Mouse (Mus musculus) mature B cell (primary cell): ENCODE data around the gene Smg6.

Experiments used
- in situ Hi-C: fragments of 300-500 bp; cut with MboI; formaldehyde crosslinking; loops from 2 replicates; pipeline ENCODE4 v1.14.3; 2019

The Smg6 gene

DNA sequence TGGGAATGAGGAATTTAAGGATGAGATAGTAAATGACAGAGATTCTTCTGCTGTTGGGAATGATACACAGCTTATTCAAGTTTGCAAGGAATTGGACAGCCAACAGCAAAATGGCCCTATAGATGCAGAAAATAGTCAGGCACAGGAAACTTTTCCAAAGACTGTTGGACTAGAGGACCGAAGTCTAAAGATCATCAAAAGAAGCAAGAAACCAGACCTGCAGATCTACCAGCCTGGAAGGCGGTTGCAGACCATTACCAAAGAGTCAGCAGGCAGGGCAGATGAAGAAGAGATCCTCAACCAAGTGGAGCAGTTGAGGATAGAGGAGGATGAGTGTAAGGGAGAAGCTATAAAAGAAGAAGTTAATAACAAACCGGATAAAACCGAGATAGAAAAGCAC lies 3.5 kb downstream of the Smg6 start:
- in situ Hi-C loops, result no loop called here

DNA sequence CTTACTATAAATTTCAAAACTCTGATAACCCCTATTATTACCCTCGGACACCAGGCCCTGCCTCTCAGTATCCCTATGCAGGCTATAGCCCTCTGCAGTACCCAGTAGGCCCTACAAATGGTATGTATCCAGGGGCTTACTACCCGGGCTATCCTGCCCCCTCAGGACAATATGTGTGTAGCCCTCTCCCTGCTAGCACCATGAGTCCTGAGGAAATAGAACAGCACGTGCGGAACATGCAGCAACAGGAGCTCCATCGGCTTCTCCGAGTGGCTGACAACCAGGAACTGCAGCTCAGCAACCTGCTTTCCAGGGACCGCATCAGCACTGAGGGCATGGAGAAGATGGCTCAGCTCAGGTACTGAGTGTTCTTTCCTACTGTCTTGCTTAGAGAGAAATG lies 4.8 kb downstream of the Smg6 start:
- in situ Hi-C loops, result no loop called here

DNA sequence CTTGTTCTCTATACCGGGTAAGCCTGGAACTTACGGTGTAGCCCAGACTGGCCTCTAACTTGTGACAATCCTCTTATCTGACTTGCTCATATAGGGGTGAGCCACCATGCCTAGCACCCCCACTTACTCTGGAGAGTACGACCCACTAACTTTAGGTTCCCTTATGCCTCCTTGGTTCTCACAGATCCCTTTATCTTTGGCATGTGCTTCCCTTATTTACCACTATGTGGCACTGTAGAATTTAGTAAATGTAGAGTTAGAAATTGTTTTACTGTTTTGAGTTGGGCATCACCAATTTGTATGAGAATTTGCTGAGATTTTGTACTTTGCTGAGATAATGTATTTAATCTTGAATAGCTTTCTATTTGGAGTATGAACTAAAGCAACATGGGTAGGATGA lies 20.7 kb downstream of the Smg6 start:
- in situ Hi-C loops, result no loop called here

DNA sequence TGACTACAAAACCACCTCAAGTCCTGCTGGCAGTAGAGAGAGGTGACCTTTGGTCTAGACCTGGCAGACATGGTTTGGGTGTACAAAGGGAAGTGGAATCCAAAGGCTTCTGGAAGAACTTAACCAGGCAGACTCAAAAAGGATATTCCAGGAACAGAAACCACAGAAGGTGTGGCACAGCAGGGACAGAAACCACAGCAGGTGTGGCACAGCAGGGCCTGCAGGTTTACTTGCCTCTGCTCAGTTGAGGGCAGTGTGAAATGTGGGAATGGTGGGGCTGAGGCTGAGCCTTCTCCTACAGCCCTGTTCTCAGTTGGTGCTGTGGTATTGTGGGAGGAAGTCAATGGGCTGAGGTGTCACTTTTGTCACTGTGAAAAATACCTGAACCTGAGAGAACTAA lies 29.3 kb downstream of the Smg6 start:
- in situ Hi-C loops, result no loop called here

DNA sequence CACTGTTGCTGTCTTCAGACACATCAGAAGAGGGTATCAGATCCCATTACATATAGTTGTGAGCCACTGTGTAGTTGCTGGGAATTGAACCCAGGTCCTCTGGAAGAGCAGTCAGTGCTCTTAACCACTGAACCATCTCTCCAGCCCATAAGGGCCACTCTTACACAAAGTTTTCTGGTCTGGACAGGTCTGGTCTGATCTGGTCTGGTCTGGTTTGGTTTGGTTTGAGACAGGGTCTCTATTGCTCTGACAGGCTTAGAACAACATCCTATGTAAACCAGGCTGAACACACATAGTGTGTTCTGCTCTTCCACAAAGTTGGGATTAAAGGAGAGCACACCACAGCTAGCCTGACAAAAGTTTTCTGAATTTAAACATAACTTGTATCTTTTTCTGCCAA lies 30.4 kb downstream of the Smg6 start:
- in situ Hi-C loops, result no loop called here

DNA sequence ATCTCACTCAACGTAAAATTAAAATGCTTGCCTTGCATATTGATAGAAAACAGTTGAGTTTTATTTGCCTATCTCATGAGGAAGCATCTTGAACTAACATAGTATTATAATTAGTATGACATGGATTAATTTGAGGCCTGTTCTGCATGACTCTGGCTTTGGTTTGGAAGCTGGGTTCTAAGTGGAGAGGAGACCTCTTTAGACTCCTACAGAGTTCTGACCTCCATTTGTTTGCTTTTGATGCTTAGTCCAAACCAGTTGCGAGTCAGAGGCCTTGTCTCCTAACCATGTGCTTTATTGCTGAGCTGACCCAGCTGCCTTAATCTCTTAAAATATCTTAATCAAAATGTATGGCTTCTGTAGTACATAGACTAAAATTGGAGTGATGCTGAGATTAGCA lies 32.0 kb downstream of the Smg6 start:
- in situ Hi-C loops, result no loop called here

DNA sequence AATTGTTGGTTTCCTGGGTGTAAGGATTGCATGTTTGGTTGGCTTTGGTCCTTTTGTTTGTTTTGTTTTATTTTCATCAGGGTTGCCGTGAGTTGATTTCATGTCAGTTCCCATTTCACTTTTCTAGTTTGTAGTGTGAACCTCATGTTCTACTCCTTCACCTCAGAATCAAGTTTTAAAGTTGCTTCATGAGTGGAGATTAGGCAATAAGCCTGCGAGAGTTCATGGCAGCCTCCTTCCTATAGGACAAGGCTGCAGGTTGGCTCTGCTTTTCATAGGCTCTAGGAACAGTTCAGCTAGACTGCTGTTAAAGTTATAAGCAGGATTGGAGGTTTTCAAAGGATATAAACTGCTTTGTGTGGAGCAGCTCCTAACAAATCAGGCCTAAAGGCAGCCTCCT lies 33.9 kb downstream of the Smg6 start:
- in situ Hi-C loops, result no loop called here

DNA sequence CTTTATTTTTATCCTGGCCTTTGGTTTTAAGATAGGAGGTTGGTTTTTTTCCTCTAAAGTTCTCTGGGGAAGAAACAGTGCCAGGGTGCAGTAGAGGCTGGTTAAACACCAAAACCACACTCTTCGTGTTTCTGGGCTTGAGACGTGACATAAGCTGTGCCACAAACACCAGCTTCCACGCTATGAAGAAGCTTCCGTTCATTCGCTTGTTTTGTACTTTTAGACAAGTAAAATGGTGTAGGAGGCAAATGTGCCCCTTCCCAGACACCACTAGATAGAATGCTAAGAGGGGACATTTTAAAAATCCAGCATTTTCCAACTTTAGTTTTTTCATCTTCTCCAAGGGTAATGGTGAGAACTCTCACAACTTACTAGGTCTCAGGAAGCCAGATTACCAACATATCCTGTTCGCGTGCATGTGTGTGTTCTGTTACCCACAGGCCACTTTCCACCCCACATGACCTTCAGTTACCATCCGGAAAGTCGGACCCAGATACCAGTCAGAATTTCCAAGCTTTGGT lies 34.5 kb downstream of the Smg6 start:
- in situ Hi-C loops, result no loop called here

DNA sequence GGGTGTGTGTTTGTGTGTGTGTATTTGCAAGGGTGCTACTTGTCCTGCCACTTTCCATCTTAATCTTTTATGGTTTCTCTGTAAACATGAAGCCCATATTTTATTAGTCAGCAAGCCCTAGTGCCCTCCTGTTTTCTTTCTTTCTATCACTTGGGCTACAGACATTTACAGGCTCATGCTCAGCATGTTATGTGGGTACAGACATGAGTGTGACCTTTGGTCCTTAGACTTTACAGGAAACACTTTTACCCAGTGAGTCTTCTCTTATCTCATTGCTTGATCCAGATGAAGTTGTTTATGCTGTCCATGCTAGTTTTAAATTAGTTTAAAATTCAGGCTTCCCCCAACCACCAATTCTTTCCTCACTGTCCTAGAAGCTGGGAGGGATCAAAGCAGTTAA lies 36.3 kb downstream of the Smg6 start:
- in situ Hi-C loops, result no loop called here

DNA sequence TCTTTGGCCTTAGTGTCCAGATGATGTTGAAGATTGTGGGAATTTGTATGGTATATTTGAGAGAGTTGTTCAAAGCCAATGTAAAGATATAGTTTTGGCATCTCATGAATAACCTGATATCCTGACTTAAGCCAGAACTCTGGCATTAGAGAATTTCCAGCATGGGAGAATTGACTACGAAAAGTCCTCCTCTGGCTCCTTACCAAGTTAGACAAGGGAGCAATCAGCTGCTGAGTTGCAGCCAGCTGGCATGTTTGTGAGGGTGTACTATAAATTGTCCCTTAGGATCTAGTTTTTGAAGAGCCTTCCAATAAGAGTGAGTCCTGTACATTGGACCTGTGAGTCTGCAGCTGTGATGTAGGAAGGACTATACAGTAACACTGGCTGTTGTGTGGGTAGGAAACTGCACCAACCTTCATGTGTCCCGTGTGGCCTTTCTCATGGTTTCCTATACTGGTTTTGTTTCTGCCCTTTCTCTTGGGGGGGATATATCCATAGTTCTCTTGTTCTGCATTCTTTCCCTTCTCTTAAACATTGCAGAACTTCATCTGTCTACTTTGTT lies 37.3 kb downstream of the Smg6 start:
- in situ Hi-C loops, result no loop called here

DNA sequence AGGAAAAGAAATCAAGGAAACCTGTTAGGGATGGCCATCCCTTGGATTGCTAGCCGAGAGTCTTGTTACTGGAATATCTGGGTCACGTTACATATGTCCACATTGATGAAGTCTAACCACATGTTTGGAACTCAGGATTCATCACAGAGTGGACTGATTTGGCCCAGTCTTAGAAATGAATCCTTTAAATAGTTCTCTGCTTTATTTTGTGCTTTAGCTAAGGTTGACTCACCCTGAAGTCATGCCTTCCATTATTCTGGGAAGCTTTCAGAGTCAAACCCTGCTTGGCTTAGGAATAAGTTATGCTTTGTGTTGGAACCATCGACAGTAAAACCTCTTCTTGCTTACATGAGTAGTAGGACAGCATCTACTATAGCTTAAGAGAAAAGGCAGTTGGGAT lies 39.9 kb downstream of the Smg6 start:
- in situ Hi-C loops, result no loop called here

DNA sequence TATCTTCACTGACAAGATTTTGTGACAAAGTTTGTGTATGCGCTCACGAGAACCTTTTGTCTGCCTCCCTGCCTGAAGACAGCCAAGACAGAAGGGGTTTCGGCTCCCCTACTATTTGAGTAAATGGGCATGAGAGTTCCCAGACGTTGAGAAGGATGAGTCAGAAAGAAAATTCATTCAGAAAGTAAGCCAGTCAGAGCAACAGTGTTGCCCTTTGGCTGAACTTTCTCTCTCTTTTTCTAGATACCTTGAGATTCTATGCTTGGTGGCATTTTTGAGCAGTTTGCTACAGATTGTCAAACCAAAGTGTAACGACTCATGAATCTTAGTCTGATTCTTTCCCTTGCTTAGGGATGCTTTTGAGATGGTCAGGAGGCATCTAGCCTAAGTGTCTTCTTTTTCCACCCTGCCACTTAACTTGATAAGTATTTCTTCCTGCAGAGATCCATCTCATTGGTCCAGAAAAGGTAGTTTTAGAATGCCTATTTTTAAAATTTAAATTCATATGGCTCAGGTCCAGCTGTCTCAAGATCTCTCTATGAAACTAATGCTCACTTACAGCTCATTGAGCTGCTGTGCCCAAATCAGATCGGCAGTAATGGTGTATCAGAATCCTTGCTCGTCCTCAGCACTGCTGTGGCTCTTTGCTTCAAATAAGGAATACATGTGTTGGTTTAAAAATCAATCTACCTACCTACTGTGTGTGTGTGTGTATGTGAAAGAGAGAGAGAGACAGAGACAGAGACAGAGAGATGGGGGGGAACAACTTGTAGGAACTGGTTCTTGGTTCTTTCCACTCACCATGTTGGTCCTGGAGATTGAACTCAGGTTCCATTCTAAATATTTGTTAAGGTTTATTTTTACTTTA lies 47.9 kb downstream of the Smg6 start:
- in situ Hi-C loops, result no loop called here

DNA sequence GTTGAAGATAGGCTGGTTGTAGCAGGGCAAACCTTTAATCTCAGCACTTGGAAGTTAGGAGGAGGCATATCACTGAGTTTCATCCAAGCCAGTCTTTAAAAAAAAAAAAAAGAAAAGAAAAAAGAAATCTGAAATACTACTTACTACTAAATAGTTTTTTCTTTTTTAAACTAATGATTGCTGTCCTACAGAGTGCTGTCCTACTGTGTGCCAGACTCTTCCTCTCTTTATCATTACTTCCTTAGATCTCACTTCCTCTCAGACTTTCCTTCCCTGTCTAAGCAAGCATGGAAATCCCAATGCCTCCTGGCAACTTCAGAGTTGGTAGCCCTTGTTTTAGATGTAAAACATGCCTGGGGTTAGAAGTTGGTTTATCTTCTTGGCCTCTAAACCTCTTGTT lies 49.0 kb downstream of the Smg6 start:
- in situ Hi-C loops, result no loop called here

DNA sequence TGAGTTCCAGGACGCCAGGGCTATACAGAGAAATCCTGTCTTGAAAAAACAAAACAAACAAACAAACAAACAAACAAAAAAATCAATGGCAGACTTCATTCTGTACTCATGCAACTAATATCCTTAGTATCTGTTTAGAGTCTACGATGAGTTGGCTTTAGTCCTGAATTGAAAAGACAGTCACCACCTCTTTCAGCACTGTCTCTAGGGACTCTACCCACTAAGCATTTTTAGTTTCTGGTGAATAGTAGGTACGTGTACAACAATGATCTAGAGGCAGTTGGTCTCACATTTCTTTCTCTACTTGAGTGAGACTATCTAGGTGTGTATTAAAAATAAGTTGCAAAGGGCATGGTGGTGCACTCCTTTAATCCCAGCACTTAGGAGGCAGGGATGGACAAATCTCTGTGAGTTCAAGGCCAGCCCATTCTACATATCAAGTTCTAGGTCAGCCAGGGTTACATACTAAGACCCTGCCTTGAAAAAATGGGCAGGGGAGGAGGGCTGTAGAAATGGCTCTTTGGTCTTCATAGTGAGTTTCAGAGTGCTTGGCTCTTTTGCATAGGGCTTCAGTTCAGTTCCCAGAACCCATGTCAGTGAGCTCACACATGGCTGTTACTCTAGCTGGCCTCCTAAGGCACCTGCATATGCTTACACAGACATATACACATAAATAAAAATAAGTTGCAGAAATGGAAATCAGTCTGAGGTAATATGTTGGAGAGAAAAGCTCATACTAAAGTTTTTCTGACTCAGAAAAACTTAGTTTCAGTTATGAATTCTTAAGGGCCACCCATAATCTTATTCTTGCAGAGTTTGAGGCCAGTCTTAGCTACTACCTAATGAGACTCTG lies 51.4 kb downstream of the Smg6 start:
- in situ Hi-C loops, result no loop called here

DNA sequence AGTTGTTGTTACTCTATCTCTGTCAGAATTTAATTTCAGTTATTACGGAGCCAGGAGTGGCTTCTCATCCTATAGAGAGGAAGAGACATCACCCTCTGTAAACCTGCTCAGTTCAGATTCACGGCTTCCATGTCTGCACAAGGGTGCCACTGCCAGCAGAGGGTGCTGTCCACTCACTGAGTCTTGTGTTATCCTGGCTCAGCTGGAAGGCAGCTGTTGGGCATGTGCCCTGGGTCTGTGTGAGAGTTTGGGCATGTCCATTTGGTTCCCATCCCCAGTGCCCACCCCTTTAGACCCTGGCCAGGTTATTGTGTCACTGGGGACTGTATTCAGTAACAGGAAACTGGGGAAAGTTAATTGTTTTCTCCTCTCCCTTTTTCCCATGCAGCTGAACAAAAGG lies 55.8 kb downstream of the Smg6 start:
- in situ Hi-C loops, result loop anchor here (10.0 kb wide), 2 partner anchors 173 to 313 kb away; no protein-coding TSS in a partner anchor

DNA sequence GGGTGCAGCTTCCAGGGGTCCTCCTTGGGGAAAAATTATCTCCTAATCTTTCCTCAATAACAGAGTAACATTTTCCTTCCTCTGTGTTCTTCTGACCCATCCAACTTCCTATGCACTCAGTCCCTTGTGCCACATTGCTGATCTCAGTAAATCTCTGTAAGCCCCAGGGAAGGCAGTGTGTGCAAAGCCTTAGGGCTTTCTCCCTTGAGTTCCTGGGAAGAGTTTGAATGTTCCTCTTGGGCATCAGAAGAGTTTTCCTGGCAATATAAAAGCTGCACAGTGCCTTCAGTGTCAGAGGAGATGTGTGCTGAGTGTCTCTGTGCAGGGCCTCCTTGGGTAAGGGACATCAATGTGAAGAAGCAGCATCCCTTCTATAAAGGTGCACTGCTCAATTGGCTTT lies 56.6 kb downstream of the Smg6 start:
- in situ Hi-C loops, result loop anchor here (10.0 kb wide), 2 partner anchors 173 to 313 kb away; no protein-coding TSS in a partner anchor

DNA sequence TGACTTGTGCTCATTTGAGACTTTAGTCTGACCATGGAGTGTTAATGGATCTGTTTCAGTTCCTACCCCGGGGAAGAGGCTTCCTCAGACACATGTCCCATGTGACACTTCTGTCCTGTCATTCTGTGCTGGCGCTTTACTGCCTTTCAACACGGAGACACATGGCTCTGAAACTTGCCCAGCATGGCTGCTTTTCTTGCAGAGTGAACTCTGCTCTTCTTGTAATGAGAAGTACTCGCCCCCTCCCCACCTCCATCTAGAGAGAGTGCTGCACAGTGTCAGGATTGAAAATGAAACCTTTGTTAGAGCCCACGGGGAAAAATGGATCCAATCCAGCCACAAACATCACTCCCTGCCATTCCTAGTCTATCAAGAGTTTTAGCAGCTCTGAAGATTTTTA lies 62.5 kb downstream of the Smg6 start:
- in situ Hi-C loops, result loop anchor here (10.0 kb wide), 2 partner anchors 167 to 307 kb away; no protein-coding TSS in a partner anchor

DNA sequence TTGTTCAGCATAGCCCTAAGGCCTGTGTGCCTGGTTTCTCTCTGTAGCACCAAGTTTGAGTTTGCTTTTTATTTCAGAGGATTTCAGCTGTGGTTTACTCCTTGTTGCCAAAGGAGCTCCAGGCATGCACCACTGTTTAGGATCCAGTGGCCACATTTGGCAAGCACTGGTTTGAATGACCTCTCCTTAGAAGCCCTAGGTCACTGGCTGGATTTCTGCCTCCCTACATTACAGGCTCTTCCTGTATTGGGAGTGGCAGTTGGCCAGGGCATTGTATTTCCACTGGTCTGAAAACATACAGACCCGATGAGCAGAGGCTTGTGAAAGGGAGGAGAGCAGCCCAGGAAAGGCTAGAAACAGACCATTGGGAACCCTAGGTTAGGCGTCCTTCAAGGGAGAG lies 63.4 kb downstream of the Smg6 start:
- in situ Hi-C loops, result loop anchor here (10.0 kb wide), 2 partner anchors 166 to 306 kb away; no protein-coding TSS in a partner anchor

DNA sequence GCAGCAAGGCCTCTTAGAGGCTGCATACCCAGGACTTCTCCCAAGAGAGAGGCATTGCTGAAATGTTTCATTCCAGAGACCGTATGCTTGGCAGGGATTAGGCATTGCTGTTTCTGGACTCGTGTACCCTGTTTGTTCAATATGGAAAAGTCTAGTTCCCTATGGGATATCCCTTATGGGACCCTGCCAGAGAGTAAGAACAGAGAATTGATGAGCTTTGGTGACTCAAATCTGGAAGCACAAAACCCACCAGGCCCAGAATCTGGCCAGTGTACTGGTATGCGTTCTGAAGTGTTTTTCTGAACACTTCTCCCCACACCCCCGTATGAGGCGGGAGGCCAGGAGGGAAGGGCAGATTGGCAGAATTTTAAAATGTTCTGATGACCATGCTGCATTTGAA lies 64.9 kb downstream of the Smg6 start:
- in situ Hi-C loops, result no loop called here

DNA sequence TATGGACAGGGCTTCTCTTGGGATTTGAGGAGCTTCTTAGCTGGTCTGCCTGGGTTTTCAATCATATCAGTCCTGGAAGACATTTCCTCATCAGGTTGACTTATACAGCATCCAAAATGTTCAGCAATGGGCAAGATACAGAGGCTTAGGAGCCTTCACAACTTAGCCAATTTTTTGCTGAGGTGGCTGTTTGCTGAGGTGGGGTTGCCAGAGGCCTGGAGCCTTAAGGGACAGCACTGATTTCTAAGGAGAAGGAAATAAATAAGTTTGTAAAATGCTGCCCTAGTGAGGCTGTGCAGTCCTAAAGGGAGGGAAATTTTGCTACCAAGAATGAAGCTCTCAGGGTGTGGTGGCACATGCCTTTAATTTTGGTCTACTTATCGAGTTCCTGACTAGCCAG lies 65.7 kb downstream of the Smg6 start:
- in situ Hi-C loops, result no loop called here

DNA sequence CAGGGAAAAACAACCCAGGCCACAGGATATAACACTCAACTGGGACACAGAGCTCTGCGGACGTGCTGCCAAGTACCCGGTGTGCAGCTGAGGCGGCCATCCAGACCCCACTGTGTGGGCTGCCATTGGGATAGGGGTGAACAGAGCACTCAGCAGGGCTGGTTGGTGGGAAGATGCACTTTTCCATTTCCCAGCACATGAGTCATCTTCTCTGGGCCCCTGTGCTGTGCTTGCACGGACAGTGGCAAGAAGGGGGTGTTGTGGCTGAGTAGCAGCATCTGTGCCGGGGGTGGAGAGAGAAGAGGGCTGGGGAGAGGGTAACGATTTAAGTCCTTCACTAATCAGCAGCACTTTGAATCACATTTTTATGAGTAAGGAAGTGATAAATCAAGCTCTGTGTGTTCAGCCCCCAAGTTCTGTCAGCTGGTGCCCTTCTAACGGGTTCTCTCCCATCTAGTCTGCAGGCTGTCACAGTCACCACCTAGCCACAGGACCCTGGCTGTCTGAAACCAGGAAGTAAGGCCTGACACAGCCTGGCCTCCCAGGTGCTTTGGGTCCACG lies 66.9 kb downstream of the Smg6 start:
- in situ Hi-C loops, result no loop called here

DNA sequence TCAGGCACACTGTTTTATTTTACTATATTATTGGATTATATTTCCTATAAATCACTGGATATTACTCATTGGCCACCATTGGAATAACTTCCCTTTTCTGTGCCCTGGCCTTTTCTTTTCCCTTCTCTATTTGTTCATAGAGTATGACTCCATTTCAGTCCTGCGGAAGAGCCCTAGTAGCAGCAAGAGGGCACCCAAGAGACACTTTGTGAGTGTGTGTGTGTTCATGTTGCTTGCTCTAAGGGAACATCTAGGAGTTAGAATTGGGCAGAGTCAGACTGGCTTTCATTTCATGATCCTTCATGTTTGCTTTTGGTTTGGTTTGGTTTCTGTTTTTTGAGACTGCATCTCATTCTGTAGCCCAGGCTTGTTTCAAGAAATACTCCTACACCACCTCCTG lies 68.5 kb downstream of the Smg6 start:
- in situ Hi-C loops, result no loop called here
